17 mouse cellular contexts compared by ENCODE assay signal in the genomic region with DNA sequence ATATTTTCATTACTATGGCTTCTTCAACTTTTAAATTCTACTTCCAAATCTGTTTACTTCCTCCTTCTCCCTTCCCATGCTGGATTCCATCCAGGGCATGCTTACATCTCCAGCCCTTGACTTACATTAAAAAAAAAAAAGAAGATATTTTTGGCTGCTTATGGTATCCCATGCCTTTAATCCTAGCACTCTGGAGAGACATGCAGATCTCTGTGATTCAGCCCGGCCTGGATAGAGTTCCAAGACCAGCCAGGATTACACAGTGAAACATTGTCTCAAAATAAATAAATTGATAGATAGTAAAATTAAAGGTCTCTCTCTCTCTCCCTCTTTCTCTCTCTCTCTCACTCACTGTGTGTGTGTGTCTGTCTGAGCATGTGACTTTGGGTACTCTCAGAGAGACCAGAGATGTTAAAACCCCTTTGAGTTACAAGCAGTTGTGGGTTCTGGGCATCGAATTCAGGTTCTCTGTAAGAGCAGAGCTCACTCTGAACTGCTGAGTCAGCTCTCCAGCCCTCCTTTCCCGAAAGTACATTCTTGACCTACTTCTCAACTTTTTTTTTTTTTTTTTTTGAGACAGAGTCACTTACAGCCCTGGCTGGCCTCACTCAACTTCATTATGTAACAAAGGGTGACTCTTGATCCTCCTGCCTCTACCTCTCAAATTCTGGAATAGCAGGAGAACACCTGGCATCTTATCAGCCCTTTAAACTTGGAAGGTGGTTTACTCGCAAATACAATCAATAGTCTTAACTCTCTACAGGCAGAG. TPM values are rescaled to one million over a fixed set of nuclear protein-coding genes. Genes with fewer than 3 reads are reported as not detected.
A peak's percentile ranks its signal among the peaks of the same experiment; 100 is the strongest.
DNase-seq lines count a peak whose midpoint lies in the region; ATAC-seq and TF ChIP-seq lines count a peak whose summit lies in the region.
"Had no signal": no experiment of that assay in that cellular context is flagged by ENCODE, and none has a peak within 500 bp of the region (broad histone marks: within the 10 kb centered on the region; RNA-seq: fewer than 3 reads in every experiment).

No protein-coding gene starts in this region.

- intact Hi-C loops in heart, adult 2 months (cut with DNase I), result no loop called here

- peak; percentile 17 to 21 for DNase-seq in kidney, adult 8-10 months
- no peak for DNase-seq in ES-E14 (ENCODE audit: low read depth, low spot score)
- DNase-seq in adrenal gland, postnatal 14 days, result peak; percentile 49
- DNase-seq in lung, postnatal 0 days (ENCODE audit: low spot score), result peak; percentile 70
- DNase-seq in embryo, embryonic 10 days (ENCODE audit: low spot score), result no peak
- DNase-seq in cerebellum, adult 9-10 months, result no peak
- no peak for DNase-seq in heart, adult 2 months
- DNase-seq: cerebellum, adult 18-20 months; gastrocnemius, adult 2 months; heart, postnatal 4 days; layer of hippocampus, postnatal 36 days had no signal

- no peak for TF ChIP-seq POLR2A in heart, adult 2 months (IDR thresholded peaks at IDR 0.05; ENCODE audit: insufficient read depth, low read depth, low read length)

- 55% methylated on average over 4 of the region's 4 CpGs for WGBS in kidney, embryonic 16.5 days
- WGBS in lung, postnatal 0 days, result 31% methylated on average over 4 of the region's 4 CpGs
- 41% methylated on average over 4 of the region's 4 CpGs for WGBS in heart, adult 2 months

- no peak overlapping the region for H3K4me3 ChIP-seq in kidney, embryonic 16.5 days (ENCODE audit: low read length)
- no peak overlapping the region for H3K4me3 ChIP-seq in ES-E14 (ENCODE audit: insufficient read depth in 1 of 2, low read depth in 1 of 2, low read length in 2 of 2, poor library complexity in 1 of 2, severe bottlenecking in 1 of 2)
- no peak overlapping the region for H3K4me3 ChIP-seq in lung, postnatal 0 days (ENCODE audit: low read depth, low read length)
- H3K4me3 ChIP-seq in heart, adult 2 months, result no peak overlapping the region
- H3K4me3 ChIP-seq: gastrocnemius, adult 2 months; heart, embryonic 10.5 days; limb, embryonic 12.5 days had no signal

- no peak overlapping the region for H3K27ac ChIP-seq in kidney, embryonic 16.5 days (ENCODE audit: low read length)
- no peak overlapping the region for H3K27ac ChIP-seq in ES-E14 (ENCODE audit: insufficient read depth, low read depth, low read length, poor library complexity, severe bottlenecking)
- no peak overlapping the region for H3K27ac ChIP-seq in lung, postnatal 0 days (ENCODE audit: low read length)
- no peak overlapping the region for H3K27ac ChIP-seq in heart, adult 2 months
- H3K27ac ChIP-seq: gastrocnemius, adult 2 months; heart, embryonic 10.5 days; limb, embryonic 12.5 days had no signal

- TF ChIP-seq EP300 in lung, postnatal 0 days (IDR thresholded peaks at IDR 0.05), result no peak
- no peak for TF ChIP-seq EP300 in heart, adult 2 months (IDR thresholded peaks at IDR 0.05; ENCODE audit: insufficient read depth, low read depth, low read length)

- no peak for ATAC-seq in kidney, embryonic 16.5 days (ENCODE audit: low FRiP score, low TSS enrichment)
- peak; percentile 61 for ATAC-seq in lung, postnatal 0 days
- ATAC-seq: intestine, embryonic 16.5 days; Patski had no signal

- in situ Hi-C loops in ES-E14 (cut with MboI; ENCODE audit: low sequenced_read_pairs in 2 of 2, unreplicated experiment in 2 of 2), result no loop called here

- no peak overlapping the region for H3K4me2 ChIP-seq in kidney, embryonic 16.5 days (replicated peaks; ENCODE audit: low read depth, low read length)
- H3K4me2 ChIP-seq in lung, postnatal 0 days (replicated peaks; ENCODE audit: low read depth, low read length), result no peak overlapping the region
- H3K4me2 ChIP-seq: limb, embryonic 12.5 days had no signal

- no peaks in the 10 kb centered on the region for H3K79me2 ChIP-seq in heart, adult 2 months (replicated peaks; ENCODE audit: control insufficient read depth, insufficient read depth, low read length)

- no peaks in the 10 kb centered on the region for H3K27me3 ChIP-seq in kidney, embryonic 16.5 days (ENCODE audit: insufficient read depth, low read length)
- no peaks in the 10 kb centered on the region for H3K27me3 ChIP-seq in lung, postnatal 0 days (replicated peaks; ENCODE audit: insufficient read depth, low read length)
- H3K27me3 ChIP-seq in heart, adult 2 months (ENCODE audit: control insufficient read depth, insufficient read depth, low read length), result no peaks in the 10 kb centered on the region
- H3K27me3 ChIP-seq: limb, embryonic 12.5 days; Patski had no signal

- no peak for TF ChIP-seq CTCF in lung, postnatal 0 days (IDR thresholded peaks at IDR 0.05)
- no peak for TF ChIP-seq CTCF in heart, adult 2 months (IDR thresholded peaks at IDR 0.05)

- no peaks in the 10 kb centered on the region for H3K36me3 ChIP-seq in kidney, embryonic 16.5 days (ENCODE audit: insufficient read depth, low read length)
- no peaks in the 10 kb centered on the region for H3K36me3 ChIP-seq in ES-E14 (ENCODE audit: control insufficient read depth, insufficient read depth, low read length, poor library complexity, severe bottlenecking)
- no peaks in the 10 kb centered on the region for H3K36me3 ChIP-seq in lung, postnatal 0 days (ENCODE audit: insufficient read depth, low read length)
- no peaks in the 10 kb centered on the region for H3K36me3 ChIP-seq in heart, adult 2 months (ENCODE audit: control insufficient read depth, insufficient read depth, low read length)
- H3K36me3 ChIP-seq: heart, embryonic 10.5 days; limb, embryonic 12.5 days had no signal

- no peaks in the 10 kb centered on the region for H3K4me1 ChIP-seq in kidney, embryonic 16.5 days (ENCODE audit: insufficient read depth, low read length)
- no peaks in the 10 kb centered on the region for H3K4me1 ChIP-seq in ES-E14 (ENCODE audit: control insufficient read depth in 2 of 2, insufficient read depth in 2 of 2, low read length in 2 of 2, poor library complexity in 1 of 2)
- H3K4me1 ChIP-seq in lung, postnatal 0 days (ENCODE audit: insufficient read depth, low read depth, low read length), result peaks cover 6% of the 10 kb centered on the region; the same call in 1 of the 2 replicates
- H3K4me1 ChIP-seq in heart, adult 2 months (ENCODE audit: control insufficient read depth, insufficient read depth, low read length), result no peaks in the 10 kb centered on the region
- H3K4me1 ChIP-seq: heart, embryonic 10.5 days; limb, embryonic 12.5 days had no signal

- H3K9ac ChIP-seq in kidney, embryonic 16.5 days (replicated peaks; ENCODE audit: low read length), result no peak overlapping the region
- H3K9ac ChIP-seq in ES-E14 (ENCODE audit: insufficient read depth, low read depth, low read length, poor library complexity, severe bottlenecking), result no peak overlapping the region
- H3K9ac ChIP-seq in lung, postnatal 0 days (replicated peaks; ENCODE audit: low read depth), result no peak overlapping the region
- H3K9ac ChIP-seq in heart, adult 2 months (ENCODE audit: low read depth, low read length), result no peak overlapping the region
- H3K9ac ChIP-seq: limb, embryonic 12.5 days had no signal

- H3K9me3 ChIP-seq in kidney, embryonic 16.5 days (ENCODE audit: low read length), result no peaks in the 10 kb centered on the region
- H3K9me3 ChIP-seq in ES-E14 (ENCODE audit: control insufficient read depth, insufficient read depth, low read depth, low read length), result no peaks in the 10 kb centered on the region
- no peaks in the 10 kb centered on the region for H3K9me3 ChIP-seq in lung, postnatal 0 days (ENCODE audit: low read length)
- H3K9me3 ChIP-seq: heart, embryonic 10.5 days; limb, embryonic 12.5 days had no signal

TF ChIP-seq in ES-E14, 5 proteins besides CTCF, POLR2A, EP300 and RAD21:
- TF ChIP-seq MAFK (IDR thresholded peaks at IDR 0.05; ENCODE audit: insufficient read depth, low read depth, low read length), result peak; percentile 93
- no peak for TF ChIP-seq HCFC1 (IDR thresholded peaks at IDR 0.05; ENCODE audit: borderline replicate concordance, insufficient read depth, low read length)
- peak; percentile 20; the same call in 1 of the 2 replicates for TF ChIP-seq ZNF384 (IDR thresholded peaks at IDR 0.05; ENCODE audit: low read depth, low read length)

RNA-seq across cellular contexts. Expression of a gene that starts 46.6 kb away (rescaled TPM):
- polyA plus RNA-seq in kidney, embryonic 16.5 days (2015; fragmentation: Nextera tagmentation; extraction: Ambion mirVana), result 88.6 and 93.5 TPM in 2 replicates
- 101 and 127 TPM in 2 replicates for total RNA-seq in ES-E14 (2012; rRNA removed)
- total RNA-seq in adrenal gland, postnatal 14 days (2021), result 19.9 and 23.8 TPM in 2 replicates
- polyA plus RNA-seq in lung, postnatal 0 days (2015; fragmentation: Nextera tagmentation; extraction: Ambion mirVana), result 25.7 and 25.8 TPM in 2 replicates
- 10 to 100 TPM in 1 of 2 experiments, 1 to 10 TPM in 1; 8.2 to 10.3 TPM for total RNA-seq in heart, adult 2 months (2021)
- polyA plus RNA-seq in heart, adult 2 months (2012; rRNA removed), result 5.5 and 7.4 TPM in 2 replicates

RNA-seq across cellular contexts. Expression of a gene that starts 48.4 kb away (rescaled TPM):
- polyA plus RNA-seq in kidney, embryonic 16.5 days (2015; fragmentation: Nextera tagmentation; extraction: Ambion mirVana), result 7.5 TPM in 2 replicates
- 2.7 and 3.1 TPM in 2 replicates for total RNA-seq in ES-E14 (2012; rRNA removed)
- total RNA-seq in adrenal gland, postnatal 14 days (2021), result 8.4 and 9.7 TPM in 2 replicates
- polyA plus RNA-seq in lung, postnatal 0 days (2015; fragmentation: Nextera tagmentation; extraction: Ambion mirVana), result 7.3 and 7.8 TPM in 2 replicates
- total RNA-seq in heart, adult 2 months (2021), result under 1 TPM in 1 of 2 experiments, not detected in 1; 0.52 TPM
- 0.41 TPM in 1 of 2 replicates, not detected in the other for polyA plus RNA-seq in heart, adult 2 months (2012; rRNA removed)
- total RNA-seq: gastrocnemius, adult 2 months had no signal

RNA-seq across cellular contexts. Expression of a gene that starts 55.3 kb away (rescaled TPM):
- polyA plus RNA-seq in kidney, embryonic 16.5 days (2015; fragmentation: Nextera tagmentation; extraction: Ambion mirVana), result 49.0 and 52.8 TPM in 2 replicates
- 23.9 and 30.4 TPM in 2 replicates for total RNA-seq in ES-E14 (2012; rRNA removed)
- 36.5 and 41.5 TPM in 2 replicates for total RNA-seq in adrenal gland, postnatal 14 days (2021)
- polyA plus RNA-seq in lung, postnatal 0 days (2015; fragmentation: Nextera tagmentation; extraction: Ambion mirVana), result 28.4 and 30.5 TPM in 2 replicates
- total RNA-seq in heart, adult 2 months (2021), result 1 to 10 TPM; 7.8 to 9.2 TPM
- 10.6 and 11.2 TPM in 2 replicates for polyA plus RNA-seq in heart, adult 2 months (2012; rRNA removed)

RNA-seq across cellular contexts. Expression of a gene that starts 55.7 kb away (rescaled TPM):
- polyA plus RNA-seq in kidney, embryonic 16.5 days (2015; fragmentation: Nextera tagmentation; extraction: Ambion mirVana), result 0.75 and 0.87 TPM in 2 replicates
- not detected in 2 replicates for total RNA-seq in ES-E14 (2012; rRNA removed)
- total RNA-seq in adrenal gland, postnatal 14 days (2021), result 1.1 and 1.6 TPM in 2 replicates
- polyA plus RNA-seq in lung, postnatal 0 days (2015; fragmentation: Nextera tagmentation; extraction: Ambion mirVana), result 2.9 and 3.3 TPM in 2 replicates
- total RNA-seq in heart, adult 2 months (2021), result not detected
- polyA plus RNA-seq in heart, adult 2 months (2012; rRNA removed), result 0.74 TPM in 1 of 2 replicates, not detected in the other
- total RNA-seq: gastrocnemius, adult 2 months; heart, postnatal 4 days had no signal
- polyA plus RNA-seq: forebrain, embryonic 11.5 days had no signal

Comparison
In these comparisons a context has a peak if more than half of its experiments do, and no peak if none do; other contexts are left out.
1. DNase-seq: peak in kidney, adult 8-10 months (2 of 2), adrenal gland, postnatal 14 days (single experiment) and lung, postnatal 0 days (single experiment); none in ES-E14 (single experiment), embryo, embryonic 10 days (single experiment), cerebellum, adult 9-10 months (single experiment) and heart, adult 2 months (0 of 2).